Mouse (Mus musculus) lung, embryonic 14.5 days (tissue): ENCODE results near the gene Fgb. TPM values are rescaled to one million over a fixed set of nuclear protein-coding genes. Genes with fewer than 3 reads are reported as not detected.

ENCODE experiments used
- ATAC-seq: fragments of 200-750 bp; cut with Nextera tagmentation; 2 replicates; pipeline ENCODE4 v1.8.0; 2017; ENCODE audit warnings: mild to moderate bottlenecking, moderate TSS enrichment, moderate library complexity; ENCODE audit not compliant: insufficient read depth
- DNase-seq: peaks from one replicate; pipeline ENCODE4 v3.0.0-alpha.2; 2015
- H3K27ac ChIP-seq: fragments of 300-500 bp; sonication (generic); 2 replicates; pipeline ENCODE4 v1.5.1; 2014; ENCODE audit warnings: low read depth, mild to moderate bottlenecking, moderate library complexity
- H3K27me3 ChIP-seq: fragments of 300-500 bp; sonication (generic); 2 replicates; pipeline ENCODE4 v1.6.1; 2014; ENCODE audit warnings: low read length, control low read depth; ENCODE audit not compliant: insufficient read depth
- H3K36me3 ChIP-seq: fragments of 300-500 bp; sonication (generic); 2 replicates; pipeline ENCODE4 v1.6.1; 2014; ENCODE audit warnings: control low read depth; ENCODE audit not compliant: insufficient read depth
- H3K4me1 ChIP-seq: fragments of 300-500 bp; sonication (generic); 2 replicates; pipeline ENCODE4 v1.6.1; 2014; ENCODE audit warnings: antibody characterized with exemption, control low read depth; ENCODE audit not compliant: insufficient read depth
- H3K4me2 ChIP-seq: fragments of 300-500 bp; sonication (generic); 2 replicates; pipeline ENCODE4 v1.6.1; 2014; ENCODE audit warnings: mild to moderate bottlenecking
- H3K4me3 ChIP-seq: fragments of 300-500 bp; sonication (generic); 2 replicates; pipeline ENCODE4 v1.5.1; 2014; ENCODE audit warnings: low read depth, low read length
- H3K9ac ChIP-seq: fragments of 300-500 bp; sonication (generic); 2 replicates; pipeline ENCODE4 v1.6.1; 2014
- H3K9me3 ChIP-seq: fragments of 300-500 bp; sonication (generic); 2 replicates; pipeline ENCODE4 v1.6.1; 2016; ENCODE audit warnings: low read depth, low read length, control low read depth
- CTCF ChIP-seq: IDR thresholded peaks from 2 replicates; pipeline ENCODE4 v1.5.1; 2016; ENCODE audit warnings: antibody characterized with exemption, low read depth
- WGBS: fragments of 180-500 bp; shearing (Covaris S2); extraction: QIAGEN DNeasy Blood & Tissue Kit; methylation state at CpG from one replicate; pipeline ENCODE4 v1.1.7; 2014; 5-methylcytosine and 5-hydroxymethylcytosine counted together
- polyA plus RNA-seq: library from polyadenylated mRNA; unstranded; fragments of >200 nt; fragmentation: Nextera tagmentation; extraction: Ambion mirVana; gene quantifications from 2 replicates; pipeline ENCODE4 v1.2.1, GENCODE M21; 2014

The Fgb gene
- polyA plus RNA-seq, 1 experiment from 2014 or later: 0.09 TPM

GRCm38 (mm10) chr3:83003068-83003467 is 46.6 kb downstream of the Fgb start:
- Histone ChIP-seq H3K27me3 (no peaks in the 10 kb centered on the region), H3K27ac (no peak overlapping the region), H3K4me1 (no peaks in the 10 kb centered on the region), H3K36me3 (no peaks in the 10 kb centered on the region), H3K9me3 (no peaks in the 10 kb centered on the region), H3K9ac (no peak overlapping the region), H3K4me2 (no peak overlapping the region), H3K4me3 (no peak overlapping the region)
- ATAC-seq (no peak), DNase-seq (no peak)
- 89% methylated on average over 8 of the region's 8 CpGs for WGBS
- TF ChIP-seq CTCF: no peak

- Histone ChIP-seq H3K9ac (no peak overlapping the region), H3K4me3 (no peak overlapping the region), H3K9me3 (no peaks in the 10 kb centered on the region), H3K27me3 (no peaks in the 10 kb centered on the region), H3K4me1 (no peaks in the 10 kb centered on the region), H3K36me3 (no peaks in the 10 kb centered on the region), H3K4me2 (no peak overlapping the region), H3K27ac (no peak overlapping the region)
- peak; percentile 82 for TF ChIP-seq CTCF
- WGBS: 5% methylated on average over 2 of the region's 2 CpGs
- no peak for ATAC-seq
- DNase-seq: peak; percentile 70
Observed at GRCm38 (mm10) chr3:83002191-83002590, 47.5 kb downstream of the Fgb start.

GRCm38 (mm10) chr3:82999995-83000394 is 49.7 kb downstream of the Fgb start:
- no peak for DNase-seq
- whole genome bisulfite sequencing: 81% methylated on average over 9 of the region's 9 CpGs
- Histone ChIP-seq H3K4me1 (no peaks in the 10 kb centered on the region), H3K9ac (no peak overlapping the region), H3K27me3 (peaks cover 5% of the 10 kb centered on the region; the same call in 1 of the 2 replicates), H3K36me3 (no peaks in the 10 kb centered on the region), H3K9me3 (no peaks in the 10 kb centered on the region), H3K4me3 (no peak overlapping the region), H3K4me2 (no peak overlapping the region), H3K27ac (no peak overlapping the region)
- no peak for TF ChIP-seq CTCF
- ATAC-seq: no peak

GRCm38 (mm10) chr3:82998772-82999463 is 50.7 kb downstream of the Fgb start:
- H3K36me3 ChIP-seq: no peaks in the 10 kb centered on the region
- peaks cover 6% of the 10 kb centered on the region; the same call in 1 of the 2 replicates for H3K27me3 ChIP-seq
- ATAC-seq (peak; percentile 85), DNase-seq (peak; percentile 94)
- no peaks in the 10 kb centered on the region for H3K9me3 ChIP-seq
- no peak overlapping the region for H3K27ac ChIP-seq
- 30% methylated on average over 8 of the region's 8 CpGs for WGBS
- TF ChIP-seq CTCF: peak; percentile 73
- H3K4me1 ChIP-seq: no peaks in the 10 kb centered on the region
- H3K4me2 ChIP-seq: no peak overlapping the region
- no peak overlapping the region for H3K4me3 ChIP-seq
- no peak overlapping the region for H3K9ac ChIP-seq

- H3K4me2 ChIP-seq: no peak overlapping the region
- no peak for TF ChIP-seq CTCF
- no peaks in the 10 kb centered on the region for H3K36me3 ChIP-seq
- H3K27ac ChIP-seq: no peak overlapping the region
- H3K27me3 ChIP-seq: peaks cover 6% of the 10 kb centered on the region; the same call in 1 of the 2 replicates
- ATAC-seq (no peak), DNase-seq (no peak)
- no peak overlapping the region for H3K9ac ChIP-seq
- 62% methylated on average over 3 of the region's 3 CpGs for WGBS
- H3K4me3 ChIP-seq: no peak overlapping the region
- no peaks in the 10 kb centered on the region for H3K9me3 ChIP-seq
- H3K4me1 ChIP-seq: no peaks in the 10 kb centered on the region
Observed at GRCm38 (mm10) chr3:82996656-82997055, 53.0 kb downstream of the Fgb start.

- WGBS: 3% methylated on average over 24 of the region's 24 CpGs
- Histone ChIP-seq H3K27me3 (peaks cover 6% of the 10 kb centered on the region; the same call in 1 of the 2 replicates), H3K4me3 (peak overlapping the region; percentile 11; the same call in 1 of the 2 replicates), H3K9me3 (no peaks in the 10 kb centered on the region), H3K4me1 (no peaks in the 10 kb centered on the region), H3K27ac (no peak overlapping the region), H3K4me2 (peak overlapping the region; percentile 58), H3K9ac (no peak overlapping the region), H3K36me3 (no peaks in the 10 kb centered on the region)
- peak; percentile 76 for ATAC-seq
- TF ChIP-seq CTCF: peak; percentile 91
- DNase-seq: peak; percentile 86
Observed at GRCm38 (mm10) chr3:82995368-82995767, 54.3 kb downstream of the Fgb start.

GRCm38 (mm10) chr3:82992956-82993355 is 56.7 kb downstream of the Fgb start:
- ATAC-seq: no peak
- Histone ChIP-seq H3K9ac (no peak overlapping the region), H3K4me3 (no peak overlapping the region), H3K36me3 (no peaks in the 10 kb centered on the region), H3K27ac (no peak overlapping the region), H3K9me3 (no peaks in the 10 kb centered on the region), H3K27me3 (peaks cover 6% of the 10 kb centered on the region; the same call in 1 of the 2 replicates), H3K4me1 (no peaks in the 10 kb centered on the region), H3K4me2 (no peak overlapping the region)
- 84% methylated on average over 6 of the region's 6 CpGs for WGBS
- no peak for DNase-seq
- no peak for TF ChIP-seq CTCF
